Mouse (Mus musculus) neural tube, embryonic 12.5 days (tissue): ENCODE results near the gene Sh3rf1. TPM values are rescaled to one million over a fixed set of nuclear protein-coding genes. Genes with fewer than 3 reads are reported as not detected.

Experiments
- ATAC-seq: fragments of 200-750 bp; cut with Nextera tagmentation; 2 replicates; pipeline ENCODE4 v1.8.0; 2017; ENCODE audit warnings: low read depth, mild to moderate bottlenecking, moderate TSS enrichment, moderate library complexity; ENCODE audit not compliant: low FRiP score
- H3K27ac ChIP-seq: fragments of 300-500 bp; sonication (generic); 2 replicates; pipeline ENCODE4 v1.5.1; 2016
- H3K27me3 ChIP-seq: fragments of 300-500 bp; sonication (generic); replicated peaks from 2 replicates; pipeline ENCODE4 v1.6.1; 2016; ENCODE audit warnings: mild to moderate bottlenecking
- H3K36me3 ChIP-seq: fragments of 300-500 bp; sonication (generic); 2 replicates; pipeline ENCODE4 v1.6.1; 2016; ENCODE audit warnings: mild to moderate bottlenecking
- H3K4me1 ChIP-seq: fragments of 300-500 bp; sonication (generic); 2 replicates; pipeline ENCODE4 v1.6.1; 2016
- H3K4me2 ChIP-seq: fragments of 300-500 bp; sonication (generic); replicated peaks from 2 replicates; pipeline ENCODE4 v1.6.1; 2016; ENCODE audit warnings: mild to moderate bottlenecking
- H3K4me3 ChIP-seq: fragments of 300-500 bp; sonication (generic); 2 replicates; pipeline ENCODE4 v1.5.1; 2016
- H3K9ac ChIP-seq: fragments of 300-500 bp; sonication (generic); 2 replicates; pipeline ENCODE4 v1.6.1; 2016; ENCODE audit warnings: mild to moderate bottlenecking
- H3K9me3 ChIP-seq: fragments of 300-500 bp; sonication (generic); 2 replicates; pipeline ENCODE4 v1.6.1; 2016; ENCODE audit warnings: mild to moderate bottlenecking
- WGBS: fragments of 180-500 bp; shearing (Covaris S2); methylation state at CpG from one replicate; pipeline ENCODE4 v1.1.7; 2016; 5-methylcytosine and 5-hydroxymethylcytosine counted together
- polyA plus RNA-seq: library from polyadenylated mRNA; unstranded; fragments of >200 nt; fragmentation: Nextera tagmentation; extraction: Ambion mirVana; gene quantifications from 2 replicates; pipeline ENCODE4 v1.2.1, GENCODE M21; 2016

Gene Sh3rf1
- polyA plus RNA-seq, 1 experiment from 2014 or later: 25.2 TPM

DNA sequence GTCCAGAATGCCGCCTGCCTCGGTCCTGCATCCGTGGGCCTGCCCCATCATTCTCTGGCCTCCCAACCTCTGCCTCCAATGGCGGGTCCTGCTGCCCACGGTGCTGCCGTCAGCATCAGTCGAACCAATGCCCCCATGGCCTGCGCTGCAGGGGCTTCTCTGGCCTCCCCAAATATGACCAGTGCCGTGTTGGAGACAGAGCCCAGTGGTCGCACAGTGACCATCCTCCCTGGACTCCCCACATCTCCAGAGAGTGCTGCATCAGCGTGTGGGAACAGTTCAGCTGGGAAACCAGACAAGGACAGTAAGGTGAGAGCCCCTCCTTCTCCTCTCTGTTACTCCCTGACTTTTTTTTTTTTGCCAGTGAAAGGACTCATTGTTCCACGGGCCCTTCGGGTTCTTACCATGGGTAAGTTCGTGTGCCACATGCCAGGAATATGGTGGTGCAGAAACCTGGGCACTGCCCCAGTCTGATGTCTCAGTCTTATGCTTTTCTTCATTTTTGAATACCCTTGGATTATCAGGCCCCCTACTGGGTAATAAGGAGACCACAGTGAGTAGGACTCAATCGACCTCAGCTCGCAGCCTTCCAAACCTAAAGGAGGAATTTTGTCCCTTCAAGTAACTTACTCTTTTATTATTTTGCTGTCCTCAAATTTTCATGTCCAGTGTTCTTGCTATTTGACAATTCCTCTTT is 150.5 kb downstream of the Sh3rf1 start:
- Histone ChIP-seq H3K4me1 (peaks cover 12% of the 10 kb centered on the region; the same call in 1 of the 2 replicates), H3K4me3 (no peak overlapping the region), H3K9ac (no peak overlapping the region), H3K36me3 (peaks cover 20% of the 10 kb centered on the region), H3K27me3 (no peaks in the 10 kb centered on the region), H3K9me3 (no peaks in the 10 kb centered on the region), H3K4me2 (no peak overlapping the region), H3K27ac (no peak overlapping the region)
- 84% methylated on average over 16 of the region's 16 CpGs for WGBS
- ATAC-seq: no peak

DNA sequence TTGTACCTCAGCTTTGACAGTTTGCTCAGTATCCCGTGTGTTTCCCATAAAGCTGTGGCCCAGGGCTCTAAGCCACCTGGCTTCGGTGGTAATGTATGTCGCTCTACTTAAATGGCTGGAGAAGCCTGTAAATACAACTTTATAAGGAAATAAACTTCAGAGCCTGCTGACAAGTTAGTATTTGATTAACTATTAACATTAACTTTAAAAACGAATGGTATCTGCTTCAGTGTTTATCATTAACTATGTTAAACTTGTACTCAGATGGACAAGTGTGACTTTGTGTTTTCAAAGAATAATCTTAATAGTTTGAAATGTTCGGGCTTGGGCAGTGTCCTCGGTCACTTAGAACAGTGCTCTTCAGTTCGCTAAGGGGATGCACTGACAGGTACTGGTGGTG is 151.5 kb downstream of the Sh3rf1 start:
- Histone ChIP-seq H3K9me3 (no peaks in the 10 kb centered on the region), H3K4me1 (peaks cover 12% of the 10 kb centered on the region; the same call in 1 of the 2 replicates), H3K4me3 (no peak overlapping the region), H3K4me2 (no peak overlapping the region), H3K9ac (no peak overlapping the region), H3K36me3 (peaks cover 20% of the 10 kb centered on the region), H3K27me3 (no peaks in the 10 kb centered on the region), H3K27ac (no peak overlapping the region)
- 94% methylated on average over 7 of the region's 7 CpGs for WGBS
- ATAC-seq: no peak

DNA sequence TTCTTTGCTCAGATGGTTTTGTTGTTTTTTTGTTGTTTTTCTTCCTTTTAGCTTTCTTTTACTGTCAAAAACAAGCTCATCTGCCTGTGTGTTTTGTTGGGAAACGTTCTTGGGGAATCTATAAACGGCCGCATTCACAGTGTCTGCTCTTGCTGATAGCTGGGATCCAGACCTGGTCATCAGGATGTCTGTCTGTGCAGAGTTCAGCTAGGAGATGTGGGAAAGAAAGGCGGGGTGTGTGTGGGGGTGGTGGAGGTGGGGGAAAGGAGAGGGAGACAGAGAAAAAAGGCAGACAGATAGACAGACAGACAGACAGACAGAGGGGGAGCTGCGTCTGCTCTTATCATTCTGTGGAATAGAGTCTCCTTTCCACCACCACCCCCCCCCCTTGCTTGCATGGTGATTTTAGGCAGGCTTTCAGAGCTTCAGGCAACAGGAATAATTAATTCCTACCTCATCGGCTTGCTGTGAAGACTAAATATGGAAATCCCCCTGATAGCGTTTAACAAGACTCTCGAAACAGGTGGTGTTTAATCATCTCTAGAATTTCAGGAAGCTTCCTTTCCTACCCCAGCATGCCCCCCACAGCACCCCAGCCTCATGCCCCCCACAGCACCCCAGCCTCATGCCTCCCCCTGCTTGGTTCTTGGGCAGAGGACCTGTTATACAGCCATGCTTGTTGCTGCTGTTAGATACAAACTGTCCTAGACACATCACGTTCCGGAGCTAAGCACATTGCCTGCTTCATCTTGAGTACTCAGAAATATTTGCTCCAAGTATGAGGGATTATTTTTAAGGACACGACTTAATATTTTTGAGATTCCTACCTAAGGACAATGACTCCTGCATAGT is 155.4 kb downstream of the Sh3rf1 start:
- Histone ChIP-seq H3K9me3 (no peaks in the 10 kb centered on the region), H3K4me1 (peaks cover 9% of the 10 kb centered on the region; the same call in 1 of the 2 replicates), H3K27me3 (no peaks in the 10 kb centered on the region), H3K36me3 (peaks cover 8% of the 10 kb centered on the region), H3K4me2 (no peak overlapping the region), H3K9ac (no peak overlapping the region), H3K4me3 (no peak overlapping the region), H3K27ac (no peak overlapping the region)
- 76% methylated on average over 11 of the region's 11 CpGs for WGBS
- ATAC-seq: no peak

DNA sequence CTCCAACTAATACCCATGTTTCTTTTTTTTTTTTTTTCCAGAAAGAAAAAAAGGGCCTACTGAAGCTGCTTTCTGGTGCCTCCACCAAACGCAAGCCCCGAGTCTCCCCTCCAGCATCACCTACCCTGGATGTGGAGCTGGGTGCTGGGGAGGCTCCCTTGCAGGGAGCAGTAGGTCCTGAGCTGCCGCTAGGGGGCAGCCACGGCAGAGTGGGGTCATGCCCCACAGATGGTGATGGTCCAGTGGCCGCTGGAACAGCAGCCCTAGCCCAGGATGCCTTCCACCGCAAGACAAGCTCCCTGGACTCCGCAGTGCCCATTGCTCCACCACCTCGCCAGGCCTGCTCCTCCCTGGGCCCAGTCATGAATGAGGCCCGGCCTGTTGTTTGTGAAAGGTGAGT is 160.9 kb downstream of the Sh3rf1 start:
- ATAC-seq: no peak
- peaks cover 36% of the 10 kb centered on the region for H3K4me1 ChIP-seq
- no peak overlapping the region for H3K27ac ChIP-seq
- no peak overlapping the region for H3K4me2 ChIP-seq
- WGBS: 74% methylated on average over 9 of the region's 9 CpGs
- no peaks in the 10 kb centered on the region for H3K27me3 ChIP-seq
- no peak overlapping the region for H3K4me3 ChIP-seq
- peaks cover 11% of the 10 kb centered on the region for H3K36me3 ChIP-seq
- H3K9me3 ChIP-seq: no peaks in the 10 kb centered on the region
- no peak overlapping the region for H3K9ac ChIP-seq

DNA sequence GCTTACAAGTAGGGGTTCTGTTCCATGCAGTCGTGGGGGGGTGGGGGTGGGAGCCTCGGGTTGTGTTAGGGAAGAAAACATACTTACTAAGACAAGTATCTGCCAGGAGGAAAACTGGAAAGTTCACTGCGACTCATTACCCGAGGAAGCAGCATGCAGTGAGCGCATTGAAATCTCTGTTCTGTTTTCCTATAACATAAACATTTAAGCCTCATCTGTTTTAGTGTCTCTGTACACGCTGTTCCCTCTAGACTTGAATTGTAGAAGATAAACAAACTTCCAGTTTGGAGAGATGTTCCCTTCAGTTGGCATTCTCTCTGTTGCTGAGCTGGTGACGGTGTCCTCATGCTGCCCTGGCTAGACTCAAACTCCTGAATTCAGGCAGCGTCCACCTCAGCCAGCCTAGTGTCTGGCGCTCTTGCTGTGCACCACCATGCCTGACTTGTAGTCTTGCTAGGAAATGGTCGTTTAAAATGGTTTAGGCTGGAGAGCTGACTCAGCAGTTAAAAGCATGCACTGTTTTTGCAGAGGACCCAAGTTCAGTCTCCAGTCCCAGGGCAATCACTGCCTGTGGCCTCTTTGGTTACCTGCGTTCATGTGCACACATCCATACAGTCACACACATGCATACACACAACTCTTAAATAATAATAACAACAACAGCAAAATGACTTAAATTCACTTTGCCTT is 162.0 kb downstream of the Sh3rf1 start:
- 83% methylated on average over 11 of the region's 11 CpGs for WGBS
- H3K4me2 ChIP-seq: no peak overlapping the region
- peaks cover 40% of the 10 kb centered on the region for H3K4me1 ChIP-seq
- no peak overlapping the region for H3K4me3 ChIP-seq
- H3K9me3 ChIP-seq: no peaks in the 10 kb centered on the region
- no peaks in the 10 kb centered on the region for H3K27me3 ChIP-seq
- peaks cover 11% of the 10 kb centered on the region for H3K36me3 ChIP-seq
- no peak overlapping the region for H3K9ac ChIP-seq
- no peak for ATAC-seq
- H3K27ac ChIP-seq: no peak overlapping the region

DNA sequence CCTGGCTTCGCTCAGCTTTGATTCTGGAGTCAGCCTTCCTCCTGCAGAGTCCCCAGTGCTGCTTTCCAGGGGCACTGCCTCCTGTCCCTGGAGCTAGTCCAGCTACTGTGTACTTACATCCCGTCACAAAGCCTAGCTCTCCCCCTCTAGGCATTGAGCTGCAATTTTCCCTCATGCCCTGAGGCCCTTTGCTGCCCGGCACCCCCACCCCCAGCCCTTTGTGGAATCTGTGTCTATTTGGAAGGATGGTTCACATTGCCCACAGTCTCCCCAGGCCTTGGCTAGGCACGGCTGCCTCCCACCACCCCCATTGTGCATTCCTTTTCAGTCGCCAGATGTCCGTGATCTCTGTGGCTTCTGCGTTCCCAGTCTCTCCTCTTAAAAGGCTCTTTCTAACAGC is 163.0 kb downstream of the Sh3rf1 start:
- peak; percentile 77 for ATAC-seq
- no peaks in the 10 kb centered on the region for H3K9me3 ChIP-seq
- no peaks in the 10 kb centered on the region for H3K27me3 ChIP-seq
- peaks cover 8% of the 10 kb centered on the region for H3K36me3 ChIP-seq
- no peak overlapping the region for H3K4me3 ChIP-seq
- WGBS: 5% methylated on average over 7 of the region's 7 CpGs
- H3K4me2 ChIP-seq: 0 out of 2 replicates have a peak overlapping the region, but pooled peaks have one; percentile 8
- peaks cover 43% of the 10 kb centered on the region for H3K4me1 ChIP-seq
- H3K9ac ChIP-seq: 0 out of 2 replicates have a peak overlapping the region, but pooled peaks have one; percentile 21
- peak overlapping the region; percentile 63 for H3K27ac ChIP-seq

DNA sequence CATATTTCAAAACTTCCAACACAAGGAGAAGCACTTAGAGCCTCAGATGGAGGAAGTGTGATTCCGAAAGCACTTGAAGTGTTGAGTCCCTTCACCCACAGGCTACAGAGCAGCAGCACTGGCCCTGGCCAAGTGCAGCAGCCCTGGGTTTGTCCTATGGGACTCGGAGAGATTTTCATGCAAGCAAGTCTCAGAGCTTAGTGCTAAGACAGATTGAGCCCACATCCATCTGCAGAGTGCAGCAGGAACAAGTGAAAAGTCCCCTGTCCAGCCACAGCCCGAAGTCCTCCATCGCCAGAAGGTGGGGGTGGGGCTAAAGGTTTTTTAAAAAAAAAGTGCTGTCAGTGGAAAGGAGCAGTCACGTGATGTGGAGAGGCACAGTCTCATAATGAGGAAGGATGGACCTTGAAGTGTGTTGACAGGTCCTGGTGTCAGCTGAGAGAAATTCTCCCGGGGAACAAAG is 163.9 kb downstream of the Sh3rf1 start:
- Histone ChIP-seq H3K4me3 (no peak overlapping the region), H3K27ac (peak overlapping the region; percentile 63; the same call in 1 of the 2 replicates), H3K9me3 (no peaks in the 10 kb centered on the region), H3K4me2 (peak overlapping the region; percentile 37), H3K9ac (no peak overlapping the region), H3K27me3 (no peaks in the 10 kb centered on the region), H3K36me3 (peaks cover 8% of the 10 kb centered on the region), H3K4me1 (peaks cover 43% of the 10 kb centered on the region)
- 27% methylated on average over 6 of the region's 6 CpGs for WGBS
- ATAC-seq: peak; percentile 54

DNA sequence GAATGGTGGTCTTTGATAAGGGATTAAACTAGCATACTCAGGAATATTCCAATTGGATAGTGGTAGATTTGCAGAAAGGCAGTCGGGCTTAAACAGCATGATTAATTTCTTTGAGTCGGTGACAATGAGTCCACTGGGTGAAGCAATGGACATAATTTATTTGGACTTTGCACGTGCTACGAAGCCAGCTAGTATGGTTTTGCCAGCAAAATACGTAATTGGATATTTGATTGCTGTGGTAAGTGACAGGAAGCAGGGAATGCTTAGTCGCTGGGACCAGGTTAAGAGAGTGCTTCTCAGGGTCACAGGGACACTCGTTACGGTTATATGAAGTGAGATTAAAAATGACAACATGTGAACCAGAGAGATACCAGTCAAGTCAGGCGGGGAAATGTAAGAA is 164.7 kb downstream of the Sh3rf1 start:
- Histone ChIP-seq H3K4me1 (peaks cover 43% of the 10 kb centered on the region), H3K4me3 (no peak overlapping the region), H3K27me3 (no peaks in the 10 kb centered on the region), H3K27ac (no peak overlapping the region), H3K4me2 (no peak overlapping the region), H3K9me3 (no peaks in the 10 kb centered on the region), H3K9ac (no peak overlapping the region), H3K36me3 (peaks cover 11% of the 10 kb centered on the region)
- 47% methylated on average over 9 of the region's 9 CpGs for WGBS
- ATAC-seq: no peak

DNA sequence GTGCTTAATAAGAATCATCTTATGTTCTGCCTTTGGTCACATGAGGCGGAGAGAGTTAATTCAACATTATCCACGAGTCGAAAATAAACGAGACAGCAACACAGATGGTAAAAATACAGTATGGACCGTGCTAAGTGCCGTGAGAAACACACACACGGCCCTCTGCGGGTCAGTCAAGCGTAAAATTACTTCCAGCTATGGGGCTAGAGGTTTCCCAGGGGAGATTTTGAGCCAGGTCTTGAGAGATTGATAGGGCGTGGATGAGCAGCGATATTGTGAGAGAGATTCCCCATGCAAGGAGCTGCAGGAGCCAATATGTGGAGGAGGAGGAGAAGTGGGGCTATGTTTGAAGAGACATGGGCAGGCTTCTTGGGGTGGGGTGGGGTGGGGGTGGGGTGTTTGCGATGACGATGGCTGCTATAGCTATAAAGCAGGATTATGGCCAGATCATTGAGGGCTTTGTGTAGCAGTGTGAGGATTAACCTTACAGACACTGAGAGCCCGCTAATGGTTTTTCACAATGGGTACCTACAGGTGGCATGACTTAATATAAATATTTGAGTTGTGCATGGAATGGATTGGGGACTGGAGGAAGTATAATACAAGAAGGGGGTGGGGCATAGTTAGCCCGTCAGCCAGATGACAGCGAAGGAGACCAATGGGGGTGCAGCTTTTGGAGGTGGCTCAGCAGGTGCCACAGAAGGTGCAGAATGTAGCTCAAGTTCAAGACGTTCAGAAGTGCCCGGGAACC is 166.8 kb downstream of the Sh3rf1 start:
- H3K27ac ChIP-seq: no peak overlapping the region
- 42% methylated on average over 18 of the region's 18 CpGs for WGBS
- peak; percentile 30 for ATAC-seq

DNA sequence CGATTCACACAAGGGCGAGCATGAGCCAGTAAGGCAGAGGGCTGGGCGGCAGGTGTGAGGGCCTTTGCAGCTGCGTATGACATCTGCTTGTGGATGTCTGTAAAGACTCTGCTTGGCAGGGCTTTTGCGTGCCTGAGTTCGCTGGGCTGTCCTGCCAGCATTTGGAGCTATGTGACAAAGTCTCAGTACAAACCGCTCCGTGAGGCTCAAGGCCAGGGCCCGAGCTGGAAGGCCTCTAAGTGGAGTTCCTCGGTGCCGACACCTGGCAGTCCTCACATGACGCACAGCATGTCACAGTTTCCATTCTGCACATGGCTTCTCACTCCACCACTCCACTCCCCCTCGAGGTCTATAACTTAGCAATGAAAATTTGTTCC is 167.4 kb downstream of the Sh3rf1 start:
- no peak for ATAC-seq
- Histone ChIP-seq H3K4me3 (no peak overlapping the region), H3K27me3 (no peaks in the 10 kb centered on the region), H3K4me1 (peaks cover 39% of the 10 kb centered on the region), H3K4me2 (no peak overlapping the region), H3K27ac (no peak overlapping the region), H3K9ac (no peak overlapping the region), H3K36me3 (peaks cover 13% of the 10 kb centered on the region; the same call in 1 of the 2 replicates), H3K9me3 (no peaks in the 10 kb centered on the region)
- 74% methylated on average over 13 of the region's 13 CpGs for WGBS

More for the DNA sequence above, 166.8 kb downstream of the Sh3rf1 start:
- H3K4me1 ChIP-seq: peaks cover 43% of the 10 kb centered on the region
- H3K36me3 ChIP-seq: peaks cover 13% of the 10 kb centered on the region; the same call in 1 of the 2 replicates
- no peaks in the 10 kb centered on the region for H3K27me3 ChIP-seq
- no peak overlapping the region for H3K4me2 ChIP-seq
- H3K4me3 ChIP-seq: no peak overlapping the region
- H3K9ac ChIP-seq: no peak overlapping the region
- H3K9me3 ChIP-seq: no peaks in the 10 kb centered on the region

DNA sequence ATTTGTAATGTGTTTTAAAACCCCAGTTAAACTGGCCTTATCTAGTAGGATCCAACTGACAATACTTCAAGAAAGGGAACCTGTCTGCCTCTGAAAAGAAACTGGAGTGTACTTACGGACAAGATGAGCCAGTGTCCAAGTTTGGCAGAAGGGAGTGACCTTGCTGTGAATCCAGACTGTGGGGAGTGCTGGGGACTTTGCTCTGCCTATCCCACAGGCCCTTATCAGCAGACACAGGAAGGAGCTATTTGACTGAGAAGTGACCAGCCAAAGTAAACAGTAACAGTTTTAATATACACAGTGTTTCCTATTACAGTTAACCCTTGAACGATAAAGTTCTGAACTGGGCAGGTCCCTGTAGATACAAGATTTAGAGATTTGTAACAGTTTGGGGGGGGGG is 173.5 kb downstream of the Sh3rf1 start:
- Histone ChIP-seq H3K4me3 (no peak overlapping the region), H3K9ac (no peak overlapping the region), H3K27me3 (no peaks in the 10 kb centered on the region), H3K9me3 (no peaks in the 10 kb centered on the region), H3K36me3 (peaks cover 18% of the 10 kb centered on the region; the same call in 1 of the 2 replicates), H3K27ac (no peak overlapping the region), H3K4me2 (no peak overlapping the region), H3K4me1 (no peaks in the 10 kb centered on the region)
- WGBS: 73% methylated on average over 2 of the region's 2 CpGs
- no peak for ATAC-seq
